Mouse (Mus musculus) ES-E14 (cell line): ENCODE results near the gene Tead1.

ENCODE experiments used
- CHD2 ChIP-seq: IDR thresholded peaks from 2 replicates; pipeline ENCODE4 v1.6.1; 2014; ENCODE audit warnings: mild to moderate bottlenecking, low read depth, low read length, inconsistent platforms
- HCFC1 ChIP-seq: IDR thresholded peaks from 2 replicates; pipeline ENCODE4 v1.6.1; 2012; ENCODE audit warnings: low read length, inconsistent platforms, borderline replicate concordance; ENCODE audit not compliant: insufficient read depth
- MAFK ChIP-seq: IDR thresholded peaks from 2 replicates; pipeline ENCODE4 v1.6.1; 2014; ENCODE audit warnings: mild to moderate bottlenecking, low read depth, low read length, inconsistent platforms; ENCODE audit not compliant: insufficient read depth
- ZC3H11A ChIP-seq: IDR thresholded peaks from 2 replicates; pipeline ENCODE4 v1.6.1; 2012; ENCODE audit warnings: low read depth, mild to moderate bottlenecking, inconsistent platforms, low read length, borderline replicate concordance
- ZNF384 ChIP-seq: IDR thresholded peaks from 2 replicates; pipeline ENCODE4 v1.6.1; 2012; ENCODE audit warnings: low read depth, low read length, inconsistent platforms

DNA sequence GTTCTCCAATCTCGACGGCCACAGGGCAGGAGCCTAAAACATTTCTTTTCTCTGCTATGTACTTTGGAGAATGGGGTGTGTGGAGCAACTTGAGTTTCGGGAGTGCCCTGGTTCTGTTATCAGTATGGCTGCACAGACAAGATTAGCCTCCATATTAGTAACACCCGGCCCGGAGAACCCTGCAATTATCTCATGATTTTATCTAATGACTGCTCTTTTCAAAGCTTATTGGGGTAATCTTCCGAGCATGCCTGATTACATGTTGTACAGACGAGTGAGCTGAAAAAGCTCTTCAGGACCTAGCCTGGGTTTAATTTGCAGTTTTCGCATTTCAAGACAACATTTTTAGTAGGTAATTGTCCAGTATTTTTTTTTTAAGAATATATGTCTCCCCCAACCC, 122.6 kb downstream of the Tead1 start:
- TF ChIP-seq ZC3H11A (no peak), MAFK (no peak), HCFC1 (no peak), ZNF384 (no peak), CHD2 (no peak)
